Mouse (Mus musculus) macrophage (primary cell): ENCODE measurements at regions not wholly inside any gene's neighbourhood (a gene's known extent, or its start where the extent isn't known, plus 50 kb on each side); places are given as distances from the start of the nearest gene placed in this dataset.

Source experiments
- H3K27ac ChIP-seq: fragments of 350-480 bp; formaldehyde crosslinking; 2 replicates; pipeline ENCODE4 v1.9.0; 2021
- H3K36me3 ChIP-seq: fragments of 350-480 bp; formaldehyde crosslinking; 2 replicates; pipeline ENCODE4 v1.9.0; 2021; ENCODE audit errors: inconsistent target
- H3K4me3 ChIP-seq: fragments of 350-480 bp; formaldehyde crosslinking; 2 replicates; pipeline ENCODE4 v1.9.0; 2021; ENCODE audit errors: inconsistent target
- H3K79me2 ChIP-seq: fragments of 350-480 bp; formaldehyde crosslinking; 2 replicates; pipeline ENCODE4 v1.9.0; 2021; ENCODE audit errors: inconsistent target
- WGBS: methylation state at CpG from one replicate; pipeline ENCODE4 v1.1.7; 2026; ENCODE audit warnings: inconsistent platforms; ENCODE audit not compliant: missing documents; 5-methylcytosine and 5-hydroxymethylcytosine counted together

DNA sequence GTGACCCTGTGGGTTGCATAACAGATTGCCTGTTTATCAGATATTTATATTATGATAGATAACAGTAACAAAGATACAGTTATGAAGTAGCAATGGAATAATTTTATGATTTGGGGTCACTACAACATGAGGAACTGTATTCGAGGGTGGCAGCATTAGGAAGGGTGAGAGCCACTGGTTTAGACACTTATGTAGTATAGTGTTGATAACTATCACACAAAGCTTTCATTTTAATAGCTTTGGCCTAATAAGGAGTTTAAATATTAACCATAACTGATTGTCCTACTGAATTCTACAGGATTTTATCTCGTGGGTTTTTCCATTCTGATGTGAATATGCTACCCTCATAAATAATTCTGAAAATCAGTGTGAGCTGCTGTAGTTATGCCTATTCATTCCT lies 538.6 kb upstream of the Cited2 start:
- Histone ChIP-seq H3K36me3 (no peaks in the 10 kb centered on the region), H3K4me3 (no peak overlapping the region), H3K79me2 (no peaks in the 10 kb centered on the region), H3K27ac (no peak overlapping the region)
- WGBS, result 93% methylated on average over 2 of the region's 2 CpGs

GRCm38 (mm10) chr10:17196205-17196604 lies 526.8 kb upstream of the Cited2 start:
- no peak overlapping the region for H3K4me3 ChIP-seq
- no peak overlapping the region for H3K27ac ChIP-seq
- 93% methylated on average over 12 of the region's 12 CpGs for WGBS
- H3K36me3 ChIP-seq, result no peaks in the 10 kb centered on the region
- no peaks in the 10 kb centered on the region for H3K79me2 ChIP-seq

DNA sequence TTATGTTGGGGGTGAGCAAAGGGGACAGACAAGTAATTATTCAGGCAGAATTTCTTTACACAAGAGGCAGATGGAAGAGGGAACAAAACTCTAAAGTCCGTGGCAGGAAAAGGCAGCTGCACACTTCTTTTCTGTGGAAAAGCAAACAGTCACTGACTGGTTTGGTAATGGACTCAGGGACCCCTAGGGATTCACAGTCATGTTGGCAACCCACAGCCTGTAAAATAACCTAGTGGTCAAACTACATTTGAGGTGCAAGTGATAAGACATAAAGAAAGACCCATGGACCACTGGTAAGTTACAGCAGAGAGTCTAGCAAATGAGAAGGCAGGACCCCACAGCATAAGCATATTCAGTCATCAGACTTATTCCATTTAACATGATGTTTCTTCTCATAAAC lies 526.4 kb upstream of the Cited2 start:
- H3K4me3 ChIP-seq, result no peak overlapping the region
- 71% methylated on average over 1 of the region's 1 CpGs for WGBS

GRCm38 (mm10) chr10:17200524-17201426 lies 522.2 kb upstream of the Cited2 start:
- Histone ChIP-seq H3K79me2 (no peaks in the 10 kb centered on the region), H3K4me3 (no peak overlapping the region; the same call in 1 of the 2 replicates), H3K36me3 (no peaks in the 10 kb centered on the region), H3K27ac (peak overlapping the region; percentile 91)
- WGBS, result 45% methylated on average over 8 of the region's 8 CpGs

More for the DNA sequence above, 526.4 kb upstream of the Cited2 start:
- Histone ChIP-seq H3K36me3 (no peaks in the 10 kb centered on the region), H3K79me2 (no peaks in the 10 kb centered on the region), H3K27ac (no peak overlapping the region)

- Histone ChIP-seq H3K79me2 (no peaks in the 10 kb centered on the region), H3K27ac (peak overlapping the region; percentile 91), H3K4me3 (no peak overlapping the region; the same call in 1 of the 2 replicates), H3K36me3 (no peaks in the 10 kb centered on the region)
- WGBS, result 50% methylated on average over 1 of the region's 1 CpGs
Measured at GRCm38 (mm10) chr10:17201427-17201745, 521.6 kb upstream of the Cited2 start.

DNA sequence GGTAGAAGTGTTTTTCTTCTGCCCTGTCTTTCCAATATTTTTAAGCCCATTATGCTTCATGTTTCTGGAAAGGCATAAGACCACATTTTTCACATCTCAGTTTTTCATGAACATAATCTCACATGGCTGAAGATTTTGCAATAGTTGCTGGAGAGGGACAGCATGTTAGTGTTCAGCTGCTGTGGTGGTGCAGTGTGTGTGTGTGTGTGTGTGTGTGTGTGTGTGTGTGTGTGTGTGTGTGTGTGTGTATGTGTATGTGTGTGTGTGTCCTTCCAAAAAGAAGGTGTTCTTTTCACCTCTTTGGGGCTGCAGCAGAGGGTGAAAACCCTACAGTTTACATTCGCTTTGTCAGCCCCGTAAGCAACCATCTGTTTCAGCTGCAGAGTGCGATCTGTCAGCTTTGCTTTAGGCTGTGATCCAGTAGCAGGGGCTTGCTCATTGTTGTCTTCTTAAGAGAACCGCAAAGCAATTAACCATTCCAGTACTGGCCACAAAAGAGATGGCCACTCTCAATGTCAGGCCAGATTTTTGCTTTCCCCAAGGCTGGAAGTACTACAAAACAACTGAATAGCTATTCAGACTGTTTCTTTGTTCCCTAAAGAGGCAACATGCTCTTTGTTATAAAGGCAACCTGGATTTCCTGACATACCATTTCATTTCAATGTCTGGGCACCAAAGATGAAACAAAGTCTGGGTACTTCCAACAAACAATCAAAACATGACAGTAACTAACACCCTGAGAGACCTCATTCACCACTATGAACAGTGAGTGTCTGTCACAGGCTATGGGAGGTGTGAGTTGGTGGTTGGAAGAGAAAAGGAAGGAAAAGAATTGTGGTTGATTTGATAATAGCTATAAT lies 520.2 kb upstream of the Cited2 start:
- 68% methylated on average over 4 of the region's 4 CpGs for WGBS
- Histone ChIP-seq H3K27ac (no peak overlapping the region), H3K36me3 (no peaks in the 10 kb centered on the region), H3K4me3 (no peak overlapping the region), H3K79me2 (no peaks in the 10 kb centered on the region)

DNA sequence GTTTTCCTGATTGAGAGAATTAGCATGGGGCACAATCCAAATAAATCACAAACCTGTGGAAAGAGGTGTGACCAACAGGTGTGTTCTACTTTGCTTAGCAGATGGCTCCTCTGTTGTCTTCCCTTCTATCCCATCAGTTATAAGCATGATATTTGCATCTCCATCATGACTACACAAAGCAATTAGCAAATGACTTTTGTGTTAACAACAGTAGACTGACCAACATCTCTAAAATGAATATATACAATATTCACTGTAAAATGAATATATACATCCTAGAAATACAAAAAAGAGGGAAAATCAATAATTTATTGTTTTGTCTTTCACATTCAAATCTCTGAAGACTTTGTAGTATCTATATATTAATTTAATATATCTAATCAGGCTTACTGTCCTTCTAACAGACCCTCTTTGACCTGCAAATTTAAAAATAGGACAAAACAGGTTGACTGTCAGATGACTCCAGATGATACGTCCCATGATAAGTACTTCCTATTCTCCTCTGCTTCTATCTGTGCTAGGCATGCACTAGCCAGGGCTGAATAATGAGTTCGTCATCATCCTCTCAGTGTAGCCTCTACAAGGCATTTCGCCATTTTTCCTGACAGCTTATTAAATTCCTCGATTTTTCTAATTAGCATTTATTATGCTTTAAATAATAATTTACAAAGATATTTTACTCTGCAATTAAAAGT lies 519.5 kb upstream of the Cited2 start:
- Histone ChIP-seq H3K36me3 (no peaks in the 10 kb centered on the region), H3K79me2 (no peaks in the 10 kb centered on the region), H3K4me3 (no peak overlapping the region), H3K27ac (no peak overlapping the region)
- 67% methylated on average over 2 of the region's 4 CpGs for WGBS

GRCm38 (mm10) chr10:17204153-17204552 lies 518.9 kb upstream of the Cited2 start:
- Histone ChIP-seq H3K27ac (no peak overlapping the region), H3K36me3 (no peaks in the 10 kb centered on the region)
- 22% methylated on average over 1 of the region's 1 CpGs for WGBS

DNA sequence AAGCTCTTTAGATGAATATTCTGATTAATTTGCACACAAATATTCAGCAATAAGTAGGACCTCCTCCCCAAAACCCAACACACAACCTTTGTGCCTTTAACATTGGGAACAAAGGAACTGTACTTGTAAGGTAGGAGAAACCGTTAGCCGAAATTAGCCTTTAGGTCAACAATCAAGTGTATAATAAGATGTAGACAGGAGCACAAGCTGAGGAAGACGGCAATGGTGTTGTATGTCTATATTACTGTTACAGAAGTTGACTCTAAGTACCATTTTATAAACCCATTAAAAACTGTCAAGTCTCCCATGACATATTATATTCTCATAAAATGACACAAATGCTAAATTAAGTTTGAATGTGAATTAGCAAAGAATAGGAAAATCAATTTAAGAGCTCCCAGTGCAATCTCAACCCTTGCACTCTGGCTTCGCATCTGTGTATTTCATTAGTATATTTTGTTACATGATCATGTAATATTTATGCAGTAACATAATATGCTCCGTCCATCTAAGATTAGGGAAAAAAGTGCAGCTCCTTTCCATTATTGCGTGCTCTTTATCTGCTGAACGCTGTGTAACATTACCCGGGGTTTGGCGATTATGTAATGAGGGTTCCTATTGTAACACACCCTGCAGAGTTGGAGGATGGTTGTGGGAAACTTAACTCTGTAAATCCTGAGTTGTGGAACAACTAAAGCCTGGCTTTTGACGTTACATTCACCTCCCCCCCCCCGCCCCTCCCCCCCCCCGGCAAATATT lies 510.3 kb upstream of the Cited2 start:
- H3K4me3 ChIP-seq, result no peak overlapping the region
- H3K36me3 ChIP-seq, result no peaks in the 10 kb centered on the region
- no peak overlapping the region for H3K27ac ChIP-seq
- no peaks in the 10 kb centered on the region for H3K79me2 ChIP-seq
- 55% methylated on average over 9 of the region's 12 CpGs for WGBS

More at GRCm38 (mm10) chr10:17204153-17204552, 518.9 kb upstream of the Cited2 start:
- Histone ChIP-seq H3K4me3 (no peak overlapping the region), H3K79me2 (no peaks in the 10 kb centered on the region)

- H3K36me3 ChIP-seq, result no peaks in the 10 kb centered on the region
- 82% methylated on average over 3 of the region's 7 CpGs for WGBS
- H3K79me2 ChIP-seq, result no peaks in the 10 kb centered on the region
- H3K4me3 ChIP-seq, result no peak overlapping the region
- H3K27ac ChIP-seq, result no peak overlapping the region
Measured at GRCm38 (mm10) chr10:17213310-17214064, 509.5 kb upstream of the Cited2 start.

DNA sequence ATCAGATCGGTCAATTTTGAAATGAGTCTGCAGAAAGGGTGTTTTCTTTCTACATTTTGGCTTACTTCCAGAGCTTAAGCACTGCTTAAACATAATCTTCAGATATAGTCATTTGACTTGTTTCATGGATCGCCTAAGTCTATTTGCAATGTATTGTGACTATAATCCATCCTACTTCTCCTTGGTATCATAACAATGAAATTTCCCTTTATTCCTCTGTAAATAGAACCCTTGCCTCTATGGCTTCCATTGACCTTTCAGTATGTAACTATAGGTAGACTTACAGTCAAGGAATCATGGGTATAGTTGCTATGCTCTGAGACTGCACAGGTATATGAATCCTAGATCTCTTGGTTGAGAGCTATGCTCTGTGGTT lies 509.0 kb upstream of the Cited2 start:
- Histone ChIP-seq H3K36me3 (no peaks in the 10 kb centered on the region), H3K4me3 (no peak overlapping the region), H3K27ac (no peak overlapping the region), H3K79me2 (no peaks in the 10 kb centered on the region)
- 69% methylated on average over 2 of the region's 2 CpGs for WGBS

DNA sequence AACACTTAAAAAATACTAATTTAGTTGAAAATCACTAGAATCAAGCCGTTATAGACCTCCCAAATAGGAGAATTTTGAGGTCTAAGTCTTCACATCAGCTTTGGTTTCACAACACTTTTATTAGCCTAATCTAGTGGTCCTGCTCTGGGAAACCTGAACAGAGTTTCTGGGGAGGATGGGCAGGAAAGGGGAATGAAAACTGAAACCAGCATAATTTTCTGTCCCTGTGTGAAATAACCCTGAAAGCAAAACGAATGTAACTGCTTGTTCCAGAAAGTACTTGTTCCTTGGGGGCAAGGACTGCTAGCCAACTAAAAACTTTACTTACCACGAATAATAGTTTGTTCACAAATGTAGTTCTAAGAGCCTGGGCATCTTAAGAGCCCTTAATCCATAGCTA lies 508.0 kb upstream of the Cited2 start:
- no peak overlapping the region for H3K27ac ChIP-seq
- no peak overlapping the region for H3K4me3 ChIP-seq
- no peaks in the 10 kb centered on the region for H3K36me3 ChIP-seq
- no peaks in the 10 kb centered on the region for H3K79me2 ChIP-seq
- 36% methylated on average over 3 of the region's 3 CpGs for WGBS

GRCm38 (mm10) chr10:17221495-17221894 lies 501.5 kb upstream of the Cited2 start:
- no peak overlapping the region for H3K4me3 ChIP-seq
- no peaks in the 10 kb centered on the region for H3K79me2 ChIP-seq
- H3K36me3 ChIP-seq, result no peaks in the 10 kb centered on the region
- H3K27ac ChIP-seq, result peak overlapping the region; percentile 33
- 49% methylated on average over 2 of the region's 2 CpGs for WGBS
